Mouse (Mus musculus): ENCODE measurements at regions not wholly inside any gene's neighbourhood (a gene's known extent, or its start where the extent isn't known, plus 50 kb on each side); places are given as distances from the start of the nearest gene placed in this dataset.

GRCm38 (mm10) chr9:60931290-60931689 is 136.9 kb downstream of the Uaca start:
- no peak for DNase-seq (ENCODE audit: low spot score in 2 of 2)

- no peak for DNase-seq (ENCODE audit: low spot score in 2 of 2)
These were observed 142.6 kb downstream of the Uaca start for GRCm38 (mm10) chr9:60936937-60937336.

- DNase-seq (ENCODE audit: low spot score in 2 of 2): peak; percentile 86 to 97
These were observed 145.8 kb downstream of the Uaca start for GRCm38 (mm10) chr9:60939858-60940804.

GRCm38 (mm10) chr9:60947363-60947762 is 153.0 kb downstream of the Uaca start:
- no peak for DNase-seq (ENCODE audit: low spot score in 2 of 2)

GRCm38 (mm10) chr9:60948531-60949070 is 154.3 kb downstream of the Uaca start:
- DNase-seq (ENCODE audit: low spot score in 2 of 2): no peak

GRCm38 (mm10) chr9:60950161-60950560 is 155.8 kb downstream of the Uaca start:
- no peak for DNase-seq (ENCODE audit: low spot score in 2 of 2)

- DNase-seq (ENCODE audit: low spot score in 2 of 2): peak; percentile 50 to 68
These were observed 156.8 kb downstream of the Uaca start for GRCm38 (mm10) chr9:60951071-60951561.

GRCm38 (mm10) chr9:60957438-60957837 is 163.1 kb downstream of the Uaca start:
- DNase-seq (ENCODE audit: low spot score in 2 of 2): no peak

- no peak for DNase-seq (ENCODE audit: low spot score in 2 of 2)
These were observed 165.2 kb downstream of the Uaca start for GRCm38 (mm10) chr9:60959537-60959936.

GRCm38 (mm10) chr9:60962086-60962485 is 167.7 kb downstream of the Uaca start:
- no peak for DNase-seq (ENCODE audit: low spot score in 2 of 2)

- no peak for DNase-seq (ENCODE audit: low spot score in 2 of 2)
These were observed 171.3 kb downstream of the Uaca start for GRCm38 (mm10) chr9:60965641-60966040.

GRCm38 (mm10) chr9:60968281-60969031 is 174.1 kb downstream of the Uaca start:
- no peak for DNase-seq (ENCODE audit: low spot score in 2 of 2)

- DNase-seq (ENCODE audit: low spot score in 2 of 2): no peak
These were observed 178.0 kb downstream of the Uaca start for GRCm38 (mm10) chr9:60972201-60972910.

GRCm38 (mm10) chr9:60974546-60974945 is 180.2 kb downstream of the Uaca start:
- no peak for DNase-seq (ENCODE audit: low spot score in 2 of 2)

GRCm38 (mm10) chr9:60982383-60983085 is 188.2 kb downstream of the Uaca start:
- no peak for DNase-seq (ENCODE audit: low spot score in 2 of 2)

- DNase-seq (ENCODE audit: low spot score in 2 of 2): no peak
These were observed 188.9 kb downstream of the Uaca start for GRCm38 (mm10) chr9:60983246-60983645.

GRCm38 (mm10) chr9:60988113-60988512 is 193.8 kb downstream of the Uaca start:
- no peak for DNase-seq (ENCODE audit: low spot score in 2 of 2)

GRCm38 (mm10) chr9:60989670-60990391 is 195.5 kb downstream of the Uaca start:
- no peak for DNase-seq (ENCODE audit: low spot score in 2 of 2)

- DNase-seq (ENCODE audit: low spot score in 2 of 2): no peak
These were observed 197.2 kb downstream of the Uaca start for GRCm38 (mm10) chr9:60991509-60991908.

GRCm38 (mm10) chr9:60993661-60994060 is 199.3 kb downstream of the Uaca start:
- DNase-seq (ENCODE audit: low spot score in 2 of 2): no peak

Data from urinary bladder, postnatal 4 days (tissue).